In the genomic region with DNA sequence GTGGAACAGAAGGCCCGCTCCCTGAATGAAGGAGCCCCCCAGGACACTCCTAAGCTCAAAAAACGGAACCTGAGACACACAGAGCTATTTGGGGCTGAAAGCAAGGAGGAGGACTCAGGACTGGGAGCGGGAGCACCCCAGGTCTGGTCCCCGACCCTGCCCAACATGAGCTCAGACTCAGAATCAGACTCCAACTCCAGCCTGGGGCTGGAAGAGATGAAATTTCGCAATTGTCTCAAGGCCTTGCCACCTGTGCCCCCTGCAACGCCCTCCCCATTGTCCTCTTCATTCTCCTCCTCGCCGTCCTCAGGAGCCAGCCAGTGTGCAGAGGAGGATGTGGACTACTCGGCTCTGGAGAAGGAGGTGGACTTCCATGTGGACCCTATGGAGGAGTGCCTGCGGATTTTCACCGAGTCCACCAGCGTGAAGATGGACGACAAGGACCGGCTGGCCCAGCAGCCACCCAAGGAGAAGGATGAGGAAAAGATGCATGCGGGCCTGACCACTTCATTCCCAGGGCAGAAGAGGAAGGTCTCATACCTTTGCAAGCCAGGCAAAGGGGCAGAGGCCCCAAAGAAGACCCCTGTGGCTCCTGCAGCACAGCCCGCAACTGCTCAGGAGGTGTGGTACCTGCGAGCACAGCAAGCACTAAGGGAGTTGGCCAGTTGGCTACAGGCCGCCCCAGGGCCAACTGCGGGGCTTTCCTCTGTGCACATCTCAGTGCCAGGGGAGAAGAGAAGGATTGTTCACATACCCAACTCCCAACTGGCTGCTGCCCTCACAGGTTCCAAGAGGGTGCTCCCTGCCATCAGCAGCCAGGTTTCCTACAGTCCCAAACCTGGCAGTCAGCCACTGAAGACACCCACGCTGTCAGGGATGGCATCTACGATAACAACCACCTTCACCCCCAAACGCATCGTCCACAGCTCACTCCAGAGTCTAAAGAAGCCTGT, we compare ENCODE assay signal across 24 mouse cellular contexts. TPM values are rescaled to one million over a fixed set of nuclear protein-coding genes. Genes with fewer than 3 reads are reported as not detected.
A peak's percentile ranks its signal among the peaks of the same experiment; 100 is the strongest.
DNase-seq lines count a peak whose midpoint lies in the region; ATAC-seq and TF ChIP-seq lines count a peak whose summit lies in the region.
"Not testable (repeated sequence)": the region's sequence is repeated elsewhere in the genome, so short reads cannot be mapped to it uniquely, and the experiment has no call there.
"Had no signal": no experiment of that assay in that cellular context is flagged by ENCODE, and none has a peak within 500 bp of the region (broad histone marks: within the 10 kb centered on the region; RNA-seq: fewer than 3 reads in every experiment).

No protein-coding gene starts in this region.

- H3K9me3 ChIP-seq in embryonic facial prominence, embryonic 10.5 days; hindbrain, embryonic 14.5 days (ENCODE audit: control insufficient read depth, low read length); lung, embryonic 15.5 days; midbrain, embryonic 14.5 days (ENCODE audit: control insufficient read depth, low read length); stomach, postnatal 0 days (ENCODE audit: control insufficient read depth, low read length): not testable (repeated sequence)

- not testable (repeated sequence) for H3K4me2 ChIP-seq in hindbrain, embryonic 14.5 days (replicated peaks); lung, embryonic 15.5 days; midbrain, embryonic 14.5 days (ENCODE audit: low read length); stomach, postnatal 0 days (replicated peaks; ENCODE audit: low read depth)

- WGBS in embryonic facial prominence, embryonic 10.5 days = 87% methylated on average over 23 of the region's 23 CpGs
- 88% methylated on average over 23 of the region's 23 CpGs for WGBS in hindbrain, embryonic 14.5 days
- 82% methylated on average over 23 of the region's 23 CpGs for WGBS in lung, embryonic 15.5 days
- 83% methylated on average over 23 of the region's 23 CpGs for whole genome bisulfite sequencing in midbrain, embryonic 14.5 days
- 83% methylated on average over 23 of the region's 23 CpGs for WGBS in stomach, postnatal 0 days

- DNase-seq in CD4-positive helper T cell, adult 2 months (ENCODE audit: low read depth, low spot score) = peak; percentile 5
- DNase-seq in embryonic facial prominence, embryonic 10.5 days (ENCODE audit: low spot score) = peak; percentile 7
- peak; percentile 13 to 21 for DNase-seq in gastrocnemius, postnatal 4 days (ENCODE audit: low spot score in 2 of 2)
- DNase-seq in hindbrain, embryonic 14.5 days (ENCODE audit: low spot score); midbrain, embryonic 14.5 days; stomach, postnatal 0 days (ENCODE audit: low spot score): not testable (repeated sequence)
- DNase-seq in left cerebral cortex, postnatal 4 days = peak; percentile 1

- not testable (repeated sequence) for TF ChIP-seq CTCF in stomach, postnatal 0 days (IDR thresholded peaks at IDR 0.05; ENCODE audit: low read depth)

- intact Hi-C loops in left cerebral cortex, postnatal 4 days (cut with DNase I) = not testable (repeated sequence)

- H3K4me1 ChIP-seq in embryonic facial prominence, embryonic 10.5 days; hindbrain, embryonic 14.5 days (replicated peaks; ENCODE audit: control insufficient read depth, insufficient read depth, low read length); lung, embryonic 15.5 days; midbrain, embryonic 14.5 days (ENCODE audit: control insufficient read depth, insufficient read depth, low read length); stomach, postnatal 0 days (replicated peaks; ENCODE audit: control insufficient read depth, insufficient read depth): not testable (repeated sequence)

- not testable (repeated sequence) for H3K4me3 ChIP-seq in embryonic facial prominence, embryonic 10.5 days; hindbrain, embryonic 14.5 days (replicated peaks; ENCODE audit: low read length); lung, embryonic 15.5 days; midbrain, embryonic 14.5 days (replicated peaks; ENCODE audit: low read depth, low read length); stomach, postnatal 0 days (ENCODE audit: low read depth, low read length)

- H3K27me3 ChIP-seq in embryonic facial prominence, embryonic 10.5 days (replicated peaks; ENCODE audit: low read depth, poor library complexity, severe bottlenecking); hindbrain, embryonic 14.5 days (ENCODE audit: control insufficient read depth, insufficient read depth, low read length); lung, embryonic 15.5 days; midbrain, embryonic 14.5 days (ENCODE audit: control insufficient read depth, insufficient read depth, low read length); stomach, postnatal 0 days (ENCODE audit: control insufficient read depth, insufficient read depth, low read length): not testable (repeated sequence)

- not testable (repeated sequence) for H3K36me3 ChIP-seq in embryonic facial prominence, embryonic 10.5 days (replicated peaks); hindbrain, embryonic 14.5 days (replicated peaks; ENCODE audit: control insufficient read depth, insufficient read depth); lung, embryonic 15.5 days; midbrain, embryonic 14.5 days (ENCODE audit: control insufficient read depth, insufficient read depth, low read length); stomach, postnatal 0 days (ENCODE audit: control insufficient read depth, insufficient read depth, low read length)

- not testable (repeated sequence) for TF ChIP-seq EP300 in stomach, postnatal 0 days (optimal IDR thresholded peaks at IDR 0.05)

- H3K27ac ChIP-seq in embryonic facial prominence, embryonic 10.5 days (replicated peaks); hindbrain, embryonic 14.5 days; lung, embryonic 15.5 days; midbrain, embryonic 14.5 days (replicated peaks; ENCODE audit: low read depth, low read length); stomach, postnatal 0 days (replicated peaks): not testable (repeated sequence)

- peak; percentile 28; the same call in 1 of the 2 replicates for ATAC-seq in hindbrain, embryonic 14.5 days (ENCODE audit: low FRiP score)
- ATAC-seq in lung, embryonic 15.5 days (ENCODE audit: borderline replicate concordance, extremely low read depth, low FRiP score, low TSS enrichment) = peak; percentile 35; the same call in 1 of the 2 replicates
- ATAC-seq in midbrain, embryonic 14.5 days (ENCODE audit: low FRiP score, low TSS enrichment) = peak; percentile 34; the same call in 1 of the 2 replicates
- ATAC-seq in stomach, postnatal 0 days (ENCODE audit: low FRiP score, low TSS enrichment) = peak; percentile 34

- not testable (repeated sequence) for H3K9ac ChIP-seq in hindbrain, embryonic 14.5 days; lung, embryonic 15.5 days; midbrain, embryonic 14.5 days (replicated peaks; ENCODE audit: low read length); stomach, postnatal 0 days (ENCODE audit: low read length)

RNA-seq across cellular contexts. Expression of gene Gm2016, which starts 11.9 kb away (rescaled TPM):
- not detected in 2 replicates for polyA plus RNA-seq in embryonic facial prominence, embryonic 10.5 days (2016; fragmentation: Nextera tagmentation; extraction: Ambion mirVana)
- total RNA-seq in gastrocnemius, postnatal 4 days (2021) = not detected
- not detected in 2 replicates for polyA plus RNA-seq in hindbrain, embryonic 14.5 days (2014; fragmentation: Nextera tagmentation; extraction: Ambion mirVana)
- not detected for total RNA-seq in left cerebral cortex, postnatal 4 days (2021)
- polyA plus RNA-seq in lung, embryonic 15.5 days (2015; fragmentation: Nextera tagmentation; extraction: Ambion mirVana) = not detected in 2 replicates
- not detected in 2 replicates for polyA plus RNA-seq in midbrain, embryonic 14.5 days (2014; fragmentation: Nextera tagmentation; extraction: Ambion mirVana)
- not detected in 2 replicates for polyA plus RNA-seq in stomach, postnatal 0 days (2015; fragmentation: Nextera tagmentation; extraction: Ambion mirVana)
- total RNA-seq: adrenal gland, adult 2 months; CH12.LX; common myeloid progenitor, adult 5-6 weeks; heart, postnatal 25 days; left cerebral cortex, adult 18-20 months; left cerebral cortex, postnatal 36 days; megakaryocyte, adult 5-6 weeks had no signal
- polyA plus RNA-seq: adrenal gland, adult 2 months; embryonic facial prominence, embryonic 11.5 days; erythroblast, embryonic 14.5 days; forebrain, embryonic 15.5 days; gonadal fat pad, adult 2 months; heart, embryonic 13.5 days; kidney, postnatal 0 days; liver, embryonic 12.5 days; small intestine, adult 2 months; thymus, adult 2 months had no signal

RNA-seq across cellular contexts. Expression of gene Gm2001, which starts 19.9 kb away (rescaled TPM):
- polyA plus RNA-seq in embryonic facial prominence, embryonic 10.5 days (2016; fragmentation: Nextera tagmentation; extraction: Ambion mirVana) = not detected in 2 replicates
- total RNA-seq in gastrocnemius, postnatal 4 days (2021) = not detected
- not detected in 2 replicates for polyA plus RNA-seq in hindbrain, embryonic 14.5 days (2014; fragmentation: Nextera tagmentation; extraction: Ambion mirVana)
- total RNA-seq in left cerebral cortex, postnatal 4 days (2021) = not detected
- not detected in 2 replicates for polyA plus RNA-seq in lung, embryonic 15.5 days (2015; fragmentation: Nextera tagmentation; extraction: Ambion mirVana)
- polyA plus RNA-seq in midbrain, embryonic 14.5 days (2014; fragmentation: Nextera tagmentation; extraction: Ambion mirVana) = not detected in 2 replicates
- polyA plus RNA-seq in stomach, postnatal 0 days (2015; fragmentation: Nextera tagmentation; extraction: Ambion mirVana) = not detected in 2 replicates
- total RNA-seq: adrenal gland, adult 2 months; CH12.LX; common myeloid progenitor, adult 5-6 weeks; heart, postnatal 25 days; left cerebral cortex, adult 18-20 months; left cerebral cortex, postnatal 36 days; megakaryocyte, adult 5-6 weeks had no signal
- polyA plus RNA-seq: adrenal gland, adult 2 months; embryonic facial prominence, embryonic 11.5 days; erythroblast, embryonic 14.5 days; forebrain, embryonic 15.5 days; gonadal fat pad, adult 2 months; heart, embryonic 13.5 days; kidney, postnatal 0 days; liver, embryonic 12.5 days; small intestine, adult 2 months; thymus, adult 2 months had no signal

RNA-seq across cellular contexts. Expression of gene Gm2022, which starts 33.2 kb away (rescaled TPM):
- polyA plus RNA-seq in embryonic facial prominence, embryonic 10.5 days (2016; fragmentation: Nextera tagmentation; extraction: Ambion mirVana) = not detected in 2 replicates
- not detected for total RNA-seq in gastrocnemius, postnatal 4 days (2021)
- not detected in 2 replicates for polyA plus RNA-seq in hindbrain, embryonic 14.5 days (2014; fragmentation: Nextera tagmentation; extraction: Ambion mirVana)
- total RNA-seq in left cerebral cortex, postnatal 4 days (2021) = not detected
- polyA plus RNA-seq in lung, embryonic 15.5 days (2015; fragmentation: Nextera tagmentation; extraction: Ambion mirVana) = not detected in 2 replicates
- polyA plus RNA-seq in midbrain, embryonic 14.5 days (2014; fragmentation: Nextera tagmentation; extraction: Ambion mirVana) = not detected in 2 replicates
- not detected in 2 replicates for polyA plus RNA-seq in stomach, postnatal 0 days (2015; fragmentation: Nextera tagmentation; extraction: Ambion mirVana)
- total RNA-seq: adrenal gland, adult 2 months; CH12.LX; common myeloid progenitor, adult 5-6 weeks; heart, postnatal 25 days; left cerebral cortex, adult 18-20 months; left cerebral cortex, postnatal 36 days; megakaryocyte, adult 5-6 weeks had no signal
- polyA plus RNA-seq: adrenal gland, adult 2 months; embryonic facial prominence, embryonic 11.5 days; erythroblast, embryonic 14.5 days; forebrain, embryonic 15.5 days; gonadal fat pad, adult 2 months; heart, embryonic 13.5 days; kidney, postnatal 0 days; liver, embryonic 12.5 days; small intestine, adult 2 months; thymus, adult 2 months had no signal

RNA-seq across cellular contexts. Expression of gene BB287469, which starts 45.6 kb away (rescaled TPM):
- polyA plus RNA-seq in embryonic facial prominence, embryonic 10.5 days (2016; fragmentation: Nextera tagmentation; extraction: Ambion mirVana) = not detected in 2 replicates
- not detected for total RNA-seq in gastrocnemius, postnatal 4 days (2021)
- polyA plus RNA-seq in hindbrain, embryonic 14.5 days (2014; fragmentation: Nextera tagmentation; extraction: Ambion mirVana) = 0.13 TPM in 1 of 2 replicates, not detected in the other
- total RNA-seq in left cerebral cortex, postnatal 4 days (2021) = not detected
- polyA plus RNA-seq in lung, embryonic 15.5 days (2015; fragmentation: Nextera tagmentation; extraction: Ambion mirVana) = not detected in 2 replicates
- polyA plus RNA-seq in midbrain, embryonic 14.5 days (2014; fragmentation: Nextera tagmentation; extraction: Ambion mirVana) = not detected in 2 replicates
- polyA plus RNA-seq in stomach, postnatal 0 days (2015; fragmentation: Nextera tagmentation; extraction: Ambion mirVana) = 0.07 TPM in 1 of 2 replicates, not detected in the other
- total RNA-seq: adrenal gland, adult 2 months; CH12.LX; common myeloid progenitor, adult 5-6 weeks; heart, postnatal 25 days; left cerebral cortex, adult 18-20 months; left cerebral cortex, postnatal 36 days; megakaryocyte, adult 5-6 weeks had no signal
- polyA plus RNA-seq: adrenal gland, adult 2 months; embryonic facial prominence, embryonic 11.5 days; erythroblast, embryonic 14.5 days; forebrain, embryonic 15.5 days; gonadal fat pad, adult 2 months; heart, embryonic 13.5 days; kidney, postnatal 0 days; liver, embryonic 12.5 days; small intestine, adult 2 months; thymus, adult 2 months had no signal

RNA-seq across cellular contexts. Expression of gene Gm2035, which starts 57.6 kb away (rescaled TPM):
- polyA plus RNA-seq in embryonic facial prominence, embryonic 10.5 days (2016; fragmentation: Nextera tagmentation; extraction: Ambion mirVana) = not detected in 2 replicates
- total RNA-seq in gastrocnemius, postnatal 4 days (2021) = not detected
- not detected in 2 replicates for polyA plus RNA-seq in hindbrain, embryonic 14.5 days (2014; fragmentation: Nextera tagmentation; extraction: Ambion mirVana)
- total RNA-seq in left cerebral cortex, postnatal 4 days (2021) = not detected
- not detected in 2 replicates for polyA plus RNA-seq in lung, embryonic 15.5 days (2015; fragmentation: Nextera tagmentation; extraction: Ambion mirVana)
- not detected in 2 replicates for polyA plus RNA-seq in midbrain, embryonic 14.5 days (2014; fragmentation: Nextera tagmentation; extraction: Ambion mirVana)
- polyA plus RNA-seq in stomach, postnatal 0 days (2015; fragmentation: Nextera tagmentation; extraction: Ambion mirVana) = not detected in 2 replicates
- total RNA-seq: adrenal gland, adult 2 months; CH12.LX; common myeloid progenitor, adult 5-6 weeks; heart, postnatal 25 days; left cerebral cortex, adult 18-20 months; left cerebral cortex, postnatal 36 days; megakaryocyte, adult 5-6 weeks had no signal
- polyA plus RNA-seq: adrenal gland, adult 2 months; embryonic facial prominence, embryonic 11.5 days; erythroblast, embryonic 14.5 days; forebrain, embryonic 15.5 days; gonadal fat pad, adult 2 months; heart, embryonic 13.5 days; kidney, postnatal 0 days; liver, embryonic 12.5 days; small intestine, adult 2 months; thymus, adult 2 months had no signal
